23 mouse cellular contexts compared by ENCODE assay signal in the genomic region with DNA sequence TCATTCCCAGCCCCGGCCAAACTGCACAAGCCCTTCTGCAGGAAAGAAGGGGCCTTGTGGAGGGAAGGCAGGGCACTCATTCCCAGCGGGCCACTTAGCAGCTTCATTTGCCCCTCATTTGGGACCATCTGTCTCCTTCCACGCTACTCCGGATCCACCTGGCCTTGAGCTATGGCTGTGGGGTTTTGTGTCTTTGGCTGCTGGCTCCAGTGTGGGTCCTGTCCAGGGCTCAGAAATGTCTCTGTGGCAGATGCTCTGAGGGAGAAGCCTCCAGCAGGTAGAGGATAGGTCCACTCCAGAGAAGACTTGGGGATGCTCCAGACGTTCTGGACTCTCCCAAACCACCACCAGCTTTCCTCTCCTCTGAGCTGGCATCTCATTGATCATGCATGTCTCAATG. TPM values are rescaled to one million over a fixed set of nuclear protein-coding genes. Genes with fewer than 3 reads are reported as not detected.
"Had no signal": no experiment of that assay in that cellular context is flagged by ENCODE, and none has a peak within 500 bp of the region (broad histone marks: within the 10 kb centered on the region; RNA-seq: fewer than 3 reads in every experiment).

No protein-coding gene starts in this region.

- H3K9me3 ChIP-seq: limb, embryonic 12.5 days; limb, embryonic 15.5 days; liver, embryonic 15.5 days; lung, embryonic 15.5 days; megakaryocyte, embryonic 14.5 days; midbrain, embryonic 10.5 days; midbrain, embryonic 13.5 days; neural tube, embryonic 13.5 days; stomach, embryonic 15.5 days had no signal

- H3K4me3 ChIP-seq: layer of hippocampus, adult 2 months; limb, embryonic 12.5 days; limb, embryonic 15.5 days; liver, embryonic 15.5 days; lung, embryonic 15.5 days; megakaryocyte, embryonic 14.5 days; midbrain, embryonic 10.5 days; midbrain, embryonic 13.5 days; myocyte; neural tube, embryonic 13.5 days; stomach, embryonic 15.5 days had no signal

- H3K4me1 ChIP-seq: limb, embryonic 12.5 days; limb, embryonic 15.5 days; liver, embryonic 15.5 days; megakaryocyte, embryonic 14.5 days; stomach, embryonic 15.5 days had no signal

- H3K27ac ChIP-seq: kidney, postnatal 0 days; layer of hippocampus, adult 2 months; limb, embryonic 12.5 days; limb, embryonic 15.5 days; liver, embryonic 15.5 days; lung, embryonic 15.5 days; midbrain, embryonic 10.5 days; midbrain, embryonic 13.5 days; neural tube, embryonic 13.5 days; stomach, embryonic 15.5 days had no signal

- ATAC-seq: midbrain, embryonic 13.5 days; midbrain, embryonic 16.5 days had no signal

- H3K4me2 ChIP-seq: limb, embryonic 12.5 days; limb, embryonic 15.5 days; liver, embryonic 11.5 days; liver, embryonic 15.5 days; lung, embryonic 15.5 days; midbrain, embryonic 13.5 days; neural tube, embryonic 13.5 days; stomach, embryonic 15.5 days had no signal

- DNase-seq: kidney, postnatal 25 days; layer of hippocampus, adult 9-11 months; lung, adult 18-20 months; lung, postnatal 10 days; lung, postnatal 36 days; retina, postnatal 1 day; right cerebral cortex, postnatal 25 days; spleen, adult 18-20 months; thymus, postnatal 25 days had no signal

- H3K36me3 ChIP-seq: limb, embryonic 12.5 days; limb, embryonic 15.5 days; liver, embryonic 15.5 days; lung, embryonic 15.5 days; midbrain, embryonic 10.5 days; midbrain, embryonic 13.5 days; neural tube, embryonic 13.5 days; stomach, embryonic 15.5 days had no signal

- H3K9ac ChIP-seq: limb, embryonic 12.5 days; limb, embryonic 15.5 days; liver, embryonic 15.5 days; lung, embryonic 15.5 days; midbrain, embryonic 13.5 days; neural tube, embryonic 13.5 days; stomach, embryonic 15.5 days had no signal

RNA-seq across cellular contexts. Expression of gene Slc6a1, which starts 11.6 kb away (rescaled TPM):
- polyA plus RNA-seq: limb, embryonic 12.5 days; myocyte had no signal
